Mouse (Mus musculus) heart, postnatal 0 days (tissue): Measurements from ENCODE around the gene Tmem204.

Source experiments
- CTCF ChIP-seq: IDR thresholded peaks from 2 replicates; pipeline ENCODE4 v1.5.1; 2016; ENCODE audit warnings: antibody characterized with exemption, control low read depth, low read depth
- EP300 ChIP-seq: IDR thresholded peaks from 2 replicates; pipeline ENCODE4 v1.6.1; 2016; ENCODE audit warnings: antibody characterized with exemption, low read depth

GRCm38 (mm10) chr17:25064351-25064750, 19.0 kb downstream of the Tmem204 start:
- TF ChIP-seq CTCF (no peak), EP300 (peak; percentile 65; the same call in 1 of the 2 replicates)
